Mouse (Mus musculus): ENCODE measurements around the gene Unc5a.

Unc5a gene

DNA sequence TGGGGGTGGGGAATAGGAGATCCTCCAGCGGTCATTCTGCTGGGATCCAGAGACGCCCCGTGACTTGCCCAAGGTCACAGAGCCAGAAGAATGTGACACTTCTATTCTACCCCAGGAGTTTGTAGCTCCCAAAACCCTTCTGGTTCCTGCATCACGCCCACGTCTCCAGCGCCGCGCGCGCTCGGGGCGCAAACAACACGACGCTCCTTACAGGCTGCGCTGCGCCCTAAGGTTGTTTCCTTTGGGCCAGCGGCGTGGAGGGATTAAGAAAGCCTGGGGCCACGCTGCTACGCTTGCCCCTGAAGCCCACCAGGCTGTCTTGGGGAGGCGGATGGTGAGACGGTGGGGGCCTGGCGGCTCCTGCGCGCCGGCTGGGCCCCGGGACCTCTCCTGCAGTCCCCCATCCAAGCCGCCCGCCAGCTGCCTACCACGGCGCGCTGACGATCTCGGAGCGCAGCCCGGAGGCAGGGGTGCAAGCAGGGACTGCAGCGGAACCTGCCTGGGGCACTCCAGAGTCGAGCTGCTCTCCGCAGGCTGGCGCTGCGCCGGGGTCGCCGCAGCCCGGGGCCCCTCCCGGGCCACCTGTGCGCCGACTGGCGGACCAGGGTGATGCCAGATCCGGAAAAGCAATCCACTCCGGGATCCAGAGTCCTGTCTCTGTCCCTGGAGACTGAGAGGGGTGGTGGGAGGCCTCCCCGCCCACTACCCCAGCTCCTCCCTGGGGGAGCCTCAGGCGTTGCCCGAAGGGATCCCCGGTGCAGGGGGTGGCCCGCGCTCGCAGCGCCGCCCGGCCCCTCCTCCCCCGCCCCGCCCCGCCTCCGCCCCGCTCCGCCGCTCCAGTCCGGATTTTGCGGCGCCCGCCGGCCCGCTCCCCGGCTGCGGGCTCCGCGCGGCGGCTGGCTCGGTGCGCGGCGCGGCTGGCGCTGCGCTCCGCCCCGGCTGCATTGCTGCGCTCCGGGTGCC lies at the start of gene Unc5a:
TSS of gene Unc5a (plus strand) at position 881 of the 963 bp plus-strand sequence.
- no peak for DNase-seq (ENCODE audit: extremely low read depth, low read depth, low spot score)

DNA sequence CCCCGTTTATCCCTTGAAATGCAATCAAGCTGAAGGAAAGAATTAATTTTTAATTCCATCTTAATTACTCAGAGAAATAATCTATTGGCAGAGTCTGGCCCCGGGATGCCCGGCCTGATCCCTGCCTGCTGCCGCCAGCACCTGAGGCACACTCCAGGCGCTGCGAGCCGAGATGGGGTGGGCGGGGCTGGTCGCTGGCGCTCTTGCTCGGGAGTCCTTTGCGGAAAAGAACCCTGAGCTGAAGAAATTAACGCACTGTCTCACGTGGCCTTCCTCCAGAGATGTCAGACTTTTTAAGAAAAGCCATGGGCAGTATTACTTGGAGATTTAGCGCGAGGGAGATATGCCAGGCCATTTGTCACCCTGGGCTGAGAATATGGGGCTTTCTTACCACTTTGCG lies 37.2 kb upstream of the Unc5a start:
- no peak for DNase-seq (ENCODE audit: extremely low read depth, low read depth, low spot score)

DNA sequence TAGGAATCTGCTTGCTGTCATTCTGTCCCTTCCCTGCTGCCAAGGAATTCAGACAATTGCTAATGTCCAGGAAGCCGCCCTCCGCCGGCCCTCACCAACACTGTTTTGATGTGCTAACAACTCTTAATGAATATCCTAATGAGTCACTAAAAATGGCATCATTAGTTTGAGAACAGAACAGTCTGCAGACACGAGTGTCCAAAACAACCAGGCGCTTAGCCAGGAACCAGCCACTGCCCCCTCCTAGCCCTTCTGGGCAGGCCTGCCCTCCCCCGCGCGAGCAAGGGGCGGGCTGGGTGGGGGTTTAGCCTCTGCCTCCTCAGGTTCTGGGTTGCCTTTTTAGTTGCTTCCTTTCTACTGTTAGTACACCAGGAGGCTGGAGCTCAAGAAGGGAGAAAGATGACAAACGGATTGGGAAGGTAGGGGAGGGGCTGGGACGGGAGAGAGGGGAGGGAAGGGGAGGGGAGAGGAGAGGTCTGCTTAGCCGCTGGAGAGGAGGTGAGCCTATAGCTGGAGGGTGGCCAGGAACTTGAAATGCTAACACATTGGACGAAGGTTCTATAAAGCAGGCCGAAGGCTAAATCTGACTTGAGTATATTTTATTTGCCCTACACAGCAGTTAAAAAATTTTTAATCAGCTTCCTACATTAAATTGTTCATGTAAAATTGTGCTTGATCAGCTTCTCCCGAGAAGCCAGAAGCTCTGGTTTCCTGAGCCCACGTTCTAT lies 36.2 kb upstream of the Unc5a start:
- no peak for DNase-seq (ENCODE audit: extremely low read depth, low read depth, low spot score)

DNA sequence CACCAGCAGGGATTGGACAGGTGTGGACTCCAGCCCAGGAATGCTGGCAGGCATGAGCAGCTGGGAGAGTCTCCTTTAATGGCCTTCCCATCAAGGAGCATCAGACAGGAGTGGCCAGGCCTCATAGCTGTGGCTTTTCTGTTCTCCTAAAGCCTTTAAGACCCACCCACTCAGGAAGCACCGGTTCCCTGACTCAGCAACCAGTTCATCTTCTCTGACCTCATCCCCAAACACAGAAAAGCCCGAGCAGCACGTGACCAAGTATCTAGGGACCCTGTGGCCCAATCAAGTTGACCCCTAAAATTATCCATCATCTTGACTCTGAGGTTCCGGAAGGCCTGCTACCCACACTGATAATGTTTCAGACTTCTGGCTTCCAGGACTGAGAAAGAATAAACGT lies 32.6 kb upstream of the Unc5a start:
- DNase-seq (ENCODE audit: extremely low read depth, low read depth, low spot score): no peak

DNA sequence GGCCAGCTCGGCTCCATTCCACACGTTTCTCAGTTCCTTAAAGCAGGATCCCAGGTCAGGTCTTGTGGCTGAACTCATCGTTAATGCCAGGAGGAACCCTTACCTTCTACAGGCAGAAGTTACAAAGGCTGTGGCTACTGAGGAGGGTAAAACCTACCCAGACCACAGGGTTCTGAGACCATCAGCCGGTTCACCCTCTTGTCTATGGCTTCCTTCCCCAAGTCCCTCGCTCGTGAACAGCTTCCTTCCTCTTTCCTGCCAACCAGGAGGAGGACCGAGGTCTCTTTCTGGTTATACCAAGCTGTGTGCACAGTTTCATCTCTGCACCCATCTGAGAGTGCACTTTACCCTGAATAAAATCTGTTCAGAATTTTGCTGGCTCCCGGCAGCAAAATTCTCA lies 30.3 kb upstream of the Unc5a start:
- DNase-seq (ENCODE audit: extremely low read depth, low read depth, low spot score): no peak

DNA sequence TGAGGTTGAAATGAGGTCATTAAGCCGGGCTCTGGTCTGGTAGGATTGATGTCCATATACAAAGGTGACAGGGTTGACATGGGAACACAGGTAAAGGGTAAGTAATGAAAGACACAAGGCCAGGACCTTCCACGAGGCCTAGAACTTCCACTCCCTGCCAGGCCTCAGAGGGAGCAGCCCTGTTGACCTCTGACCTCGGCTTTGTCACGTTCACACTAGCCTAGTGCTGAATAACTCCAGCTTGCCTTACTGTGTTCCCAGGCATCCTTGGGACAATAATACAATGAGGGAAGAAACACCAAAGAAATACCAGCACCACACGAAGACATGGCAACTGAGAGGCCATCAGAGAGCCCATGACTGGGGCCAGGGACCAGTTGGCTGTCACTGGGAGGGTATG lies 29.5 kb upstream of the Unc5a start:
- no peak for DNase-seq (ENCODE audit: extremely low read depth, low read depth, low spot score)

DNA sequence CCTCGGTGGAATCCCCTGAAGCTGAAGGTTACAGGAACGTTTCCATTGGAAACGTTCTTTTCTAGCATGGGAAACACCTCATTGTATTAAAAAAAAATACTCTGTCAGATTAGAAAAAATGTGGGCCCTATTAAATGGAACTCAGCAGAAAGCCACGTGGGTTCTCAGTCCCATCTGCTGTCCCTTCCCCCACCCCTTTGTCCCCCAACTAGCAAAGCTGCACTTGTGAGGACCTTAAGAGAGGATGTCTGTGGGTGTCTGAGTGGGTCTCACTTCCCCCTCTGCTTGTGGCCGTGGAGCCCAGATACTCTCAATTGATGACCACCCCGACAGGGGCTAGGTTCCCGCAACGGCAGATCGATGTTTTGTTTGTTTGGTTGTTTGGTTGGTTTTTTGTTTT lies 27.5 kb upstream of the Unc5a start:
- DNase-seq (ENCODE audit: extremely low read depth, low read depth, low spot score): no peak

DNA sequence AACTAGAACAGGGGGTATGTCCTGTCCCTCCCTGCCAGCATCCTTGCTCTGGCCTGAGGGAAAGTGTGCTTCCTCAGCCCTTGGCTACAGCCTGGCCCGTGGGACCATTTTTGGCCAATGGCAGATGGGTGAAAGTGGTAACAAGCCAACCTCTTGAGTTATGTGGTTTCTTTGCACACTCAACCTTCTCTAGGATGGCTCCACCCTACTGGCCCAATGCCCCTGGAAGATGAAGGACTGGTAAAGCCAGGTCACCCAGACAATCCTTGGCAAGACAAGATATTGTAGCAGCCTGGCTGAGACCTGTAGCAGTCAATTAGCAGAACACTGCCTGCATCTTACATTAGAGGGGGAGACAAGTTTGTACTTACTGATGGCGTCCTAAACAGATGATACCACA lies 25.5 kb upstream of the Unc5a start:
- DNase-seq (ENCODE audit: extremely low read depth, low read depth, low spot score): no peak

DNA sequence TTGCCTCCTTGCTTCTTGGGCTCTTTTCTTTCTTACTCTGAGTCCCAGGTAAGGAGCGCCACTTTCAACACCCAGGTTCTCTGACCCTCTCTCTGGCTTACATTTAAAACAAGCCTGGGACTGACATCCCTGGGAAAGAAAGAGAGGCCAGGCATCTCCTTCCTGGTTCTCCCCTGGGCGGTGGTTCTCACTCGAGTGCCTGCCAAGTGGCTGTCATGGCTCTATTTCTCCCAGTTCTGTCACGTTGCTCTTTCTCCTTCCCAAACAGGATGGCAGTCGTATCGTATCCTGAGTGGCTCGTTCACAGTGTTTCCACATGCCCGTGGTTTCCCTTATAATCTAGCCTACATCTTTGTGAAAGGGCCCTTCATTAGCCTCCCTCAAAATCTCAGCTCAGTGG lies 23.7 kb upstream of the Unc5a start:
- DNase-seq (ENCODE audit: extremely low read depth, low read depth, low spot score): no peak

DNA sequence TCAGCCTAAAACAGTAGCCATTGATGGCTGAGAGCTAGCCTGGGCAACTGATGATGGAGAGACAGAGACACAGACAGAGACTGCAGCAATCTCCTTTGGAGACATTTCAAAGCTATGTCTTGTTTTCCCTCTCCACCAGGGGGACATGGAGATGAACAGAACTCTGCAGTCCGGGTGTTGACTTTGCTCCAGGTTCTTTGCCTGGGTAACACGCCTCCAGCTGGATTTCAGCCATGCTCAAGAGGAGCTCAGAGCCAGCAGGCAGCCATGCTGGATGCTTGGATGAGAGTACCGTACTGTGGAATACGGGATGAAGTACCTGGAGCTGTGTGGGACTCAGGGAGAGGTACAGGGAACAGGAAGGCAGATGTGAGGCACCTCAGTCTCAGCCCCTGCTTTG lies 22.6 kb upstream of the Unc5a start:
- DNase-seq (ENCODE audit: extremely low read depth, low read depth, low spot score): no peak

DNA sequence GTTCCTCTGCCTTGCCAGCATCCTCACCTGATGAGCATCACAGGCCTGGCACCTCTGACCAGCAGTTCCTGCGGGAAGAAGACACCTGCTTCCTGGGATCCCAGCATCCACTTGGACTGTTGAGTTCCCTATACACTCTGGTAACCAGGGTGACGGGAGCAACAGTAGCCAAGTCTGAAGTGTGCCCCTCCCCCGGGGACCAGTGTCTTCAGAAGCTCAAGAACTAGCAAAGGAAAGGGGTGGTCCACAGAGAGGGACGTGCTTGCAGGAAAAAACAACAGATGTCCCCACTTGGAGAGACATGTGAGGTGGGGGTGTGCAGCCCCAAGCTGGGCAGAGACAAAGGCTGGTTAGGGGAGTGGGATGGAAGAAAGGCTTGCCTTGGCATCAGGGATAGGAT lies 19.1 kb upstream of the Unc5a start:
- DNase-seq (ENCODE audit: extremely low read depth, low read depth, low spot score): no peak

DNA sequence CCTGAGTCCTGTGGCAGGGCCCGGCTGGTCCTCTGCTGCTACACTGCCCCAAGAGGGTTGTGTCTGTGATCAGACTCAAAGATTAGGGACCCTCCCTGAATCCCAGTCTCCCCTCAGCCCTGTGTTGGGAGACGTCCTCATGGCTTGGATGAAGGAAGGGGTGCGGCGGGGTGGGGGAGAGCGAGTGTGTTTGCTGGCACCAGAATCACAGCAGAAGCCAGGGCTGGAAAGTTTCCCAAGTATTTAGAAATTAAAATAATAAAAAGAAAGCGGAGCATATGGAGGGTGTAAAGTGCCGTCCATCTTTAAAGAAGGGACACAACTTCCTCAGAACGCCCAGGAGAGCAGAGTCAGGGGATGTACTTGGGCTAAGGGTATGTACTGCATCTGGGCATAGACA lies 14.3 kb upstream of the Unc5a start:
- no peak for DNase-seq (ENCODE audit: extremely low read depth, low read depth, low spot score)

DNA sequence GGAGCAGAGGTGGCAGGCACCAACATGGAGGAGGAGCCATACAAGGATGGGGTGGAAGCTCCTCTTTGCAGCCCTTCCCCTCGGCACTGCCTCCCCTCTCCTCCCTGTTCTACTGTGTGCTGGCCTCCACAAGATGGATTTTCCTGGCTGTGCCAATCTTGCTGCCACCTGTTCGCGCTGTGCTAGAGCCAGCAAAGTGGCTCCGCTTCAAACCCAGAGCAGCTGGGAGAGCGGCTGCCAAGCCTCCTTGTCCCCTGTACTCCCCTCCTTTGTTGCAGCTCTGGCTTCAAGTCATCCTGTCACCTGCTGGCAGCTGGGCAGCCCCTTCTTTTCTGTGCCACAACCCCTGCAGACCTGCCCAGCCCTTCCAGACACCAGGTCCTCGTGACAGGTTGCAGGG lies 13.0 kb upstream of the Unc5a start:
- DNase-seq (ENCODE audit: extremely low read depth, low read depth, low spot score): no peak

DNA sequence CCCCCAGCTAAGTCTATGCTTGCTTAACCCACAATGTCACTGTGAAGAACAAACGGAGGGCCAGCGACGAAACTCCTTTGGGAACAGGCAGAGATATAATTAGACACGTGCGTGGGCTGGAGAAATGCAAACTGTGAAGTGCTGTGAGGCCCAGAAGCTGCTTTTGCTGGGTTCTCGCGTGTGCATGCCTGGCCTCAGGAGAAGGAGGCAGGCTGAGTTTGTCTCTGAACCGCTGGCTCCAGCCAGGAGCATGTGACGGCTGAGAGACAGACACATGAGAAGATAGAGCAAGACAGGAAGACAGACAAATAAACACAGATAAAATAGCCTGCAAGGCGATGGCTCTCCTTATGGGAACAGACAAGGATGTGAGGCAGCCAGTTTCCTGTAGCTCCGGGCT lies 11.3 kb upstream of the Unc5a start:
- no peak for DNase-seq (ENCODE audit: extremely low read depth, low read depth, low spot score)

DNA sequence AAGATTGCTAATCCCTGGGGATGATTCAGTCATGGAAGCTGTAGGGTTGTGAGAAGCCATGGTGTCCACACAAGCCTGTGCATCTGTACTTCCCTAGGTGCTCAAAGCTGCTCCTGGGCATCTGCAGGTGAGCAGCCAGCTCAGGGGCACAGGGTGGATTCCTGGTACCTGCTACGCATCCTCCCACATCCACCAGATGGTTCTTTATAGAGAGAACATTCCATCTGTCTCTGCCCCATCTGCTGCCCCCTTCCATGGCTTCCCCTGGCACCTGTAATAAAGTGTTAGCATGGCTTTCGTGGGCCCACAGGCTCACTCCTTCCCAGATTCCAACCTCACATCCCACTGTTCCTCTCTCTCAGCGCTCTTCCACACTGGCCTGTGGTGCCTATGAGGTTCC lies 10.7 kb upstream of the Unc5a start:
- no peak for DNase-seq (ENCODE audit: extremely low read depth, low read depth, low spot score)

DNA sequence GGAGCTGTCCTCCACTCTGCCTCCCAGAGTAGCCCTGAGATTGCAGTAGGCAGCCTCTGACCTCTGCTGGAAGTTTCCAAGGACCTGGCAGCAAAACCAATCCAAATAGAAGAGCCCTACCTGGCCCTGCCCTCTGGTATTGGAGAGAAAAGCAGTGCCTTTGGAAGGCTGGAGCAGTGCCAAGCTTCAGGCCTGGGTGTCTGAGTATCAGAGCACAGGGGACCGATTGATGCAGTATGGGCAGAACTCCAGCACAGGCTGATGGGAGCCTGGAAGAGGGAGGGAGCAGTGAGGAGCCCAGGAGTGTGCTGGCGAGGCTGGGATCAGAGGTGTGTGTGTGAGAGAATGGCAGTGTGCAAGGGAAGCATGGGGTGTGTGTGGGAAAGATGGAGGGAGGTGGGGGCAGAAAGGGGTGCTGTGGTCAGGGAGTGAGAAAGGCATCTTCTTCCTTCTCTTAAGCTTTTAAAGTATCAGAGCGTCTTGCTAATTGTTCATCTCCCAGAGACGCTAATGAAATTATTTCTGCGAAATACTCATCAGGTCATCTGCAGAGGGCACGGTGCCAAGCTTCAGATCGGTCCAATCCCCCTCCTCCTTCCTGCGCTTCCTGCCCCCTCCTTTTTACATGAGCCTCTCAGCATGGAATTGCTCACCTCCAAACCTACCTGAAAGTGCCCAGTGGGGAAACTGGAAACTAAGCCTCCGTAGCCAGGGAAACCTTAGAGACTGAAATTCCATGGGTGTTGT lies 4.6 kb upstream of the Unc5a start:
- DNase-seq (ENCODE audit: extremely low read depth, low read depth, low spot score): no peak

DNA sequence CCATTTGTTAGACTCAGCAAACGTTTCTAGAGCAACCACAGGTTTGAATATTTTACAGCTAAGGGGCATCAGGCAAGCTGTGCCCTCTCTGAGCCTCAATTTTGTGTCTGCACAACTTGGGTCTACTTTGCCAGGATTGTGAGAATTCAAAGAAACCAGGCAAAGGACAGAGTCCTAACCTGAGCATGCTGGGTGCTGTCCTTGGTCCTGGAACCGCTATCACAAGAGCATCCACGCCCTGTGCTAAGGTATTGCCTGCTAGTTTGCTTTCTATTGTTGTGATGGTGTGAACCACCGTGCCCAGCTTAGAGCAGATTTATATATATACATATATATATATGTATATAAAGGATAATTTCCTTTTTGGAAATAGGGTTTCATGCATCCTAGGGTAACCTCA lies 3.9 kb upstream of the Unc5a start:
- DNase-seq (ENCODE audit: extremely low read depth, low read depth, low spot score): no peak

DNA sequence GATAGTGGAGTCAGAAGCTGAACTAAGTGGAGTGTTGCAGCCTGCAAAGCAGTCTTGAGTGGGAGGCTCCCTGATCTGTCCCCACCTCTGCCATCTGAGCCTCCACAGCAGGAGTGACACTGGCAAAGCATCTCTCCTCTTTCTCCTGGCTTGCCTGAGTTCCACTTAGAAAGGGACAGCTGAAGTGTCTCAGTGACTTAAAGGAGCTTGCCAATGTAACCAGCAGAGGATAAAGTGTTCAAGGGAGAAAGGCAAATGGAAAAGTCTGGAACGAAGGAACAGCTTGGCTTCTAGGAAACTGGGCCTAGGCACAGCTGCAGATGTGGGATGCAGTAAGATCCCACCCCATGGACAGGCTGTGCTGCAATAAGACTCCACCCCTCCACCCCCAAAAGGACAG lies 2.8 kb upstream of the Unc5a start:
- no peak for DNase-seq (ENCODE audit: extremely low read depth, low read depth, low spot score)

DNA sequence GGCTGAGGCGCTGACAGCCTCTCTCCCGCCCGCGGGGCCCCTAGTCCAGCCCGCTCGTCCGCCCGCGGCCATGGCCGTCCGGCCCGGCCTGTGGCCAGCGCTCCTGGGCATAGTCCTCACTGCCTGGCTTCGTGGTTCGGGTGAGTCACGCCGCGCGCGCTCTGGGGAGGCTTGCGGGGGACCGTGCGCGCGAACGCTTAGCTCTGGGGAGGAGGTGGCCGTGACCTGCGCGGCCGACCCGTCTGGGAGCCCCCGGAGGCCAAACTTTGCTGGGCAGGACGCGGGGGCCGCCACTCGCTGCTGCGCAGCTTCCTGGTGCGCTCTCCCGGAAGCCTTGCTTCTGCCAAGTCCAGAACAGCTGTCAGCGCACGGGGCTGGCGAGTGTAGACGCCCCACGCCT lies 381 bp downstream of the Unc5a start:
- DNase-seq (ENCODE audit: extremely low read depth, low read depth, low spot score): no peak

DNA sequence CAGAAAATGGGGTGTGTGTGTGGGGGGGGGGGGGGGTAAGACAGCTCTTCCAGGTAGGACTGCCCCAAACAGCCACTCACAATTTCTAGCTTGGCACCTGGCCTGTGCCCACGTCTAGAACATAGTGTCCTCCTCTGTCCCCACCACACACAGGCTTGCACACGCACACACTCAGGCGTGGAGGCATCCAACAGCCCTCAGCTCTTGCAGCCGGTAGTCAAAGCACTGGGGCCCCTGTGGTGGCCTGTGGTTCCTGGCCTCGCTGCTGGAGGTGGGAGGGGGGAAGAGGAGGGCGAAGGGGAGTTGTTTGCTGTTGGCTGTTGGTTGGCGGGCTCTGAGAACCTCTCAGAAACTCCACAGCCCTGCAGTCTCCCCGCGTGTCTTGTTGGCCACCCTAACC lies 920 bp downstream of the Unc5a start:
- DNase-seq (ENCODE audit: extremely low read depth, low read depth, low spot score): no peak

DNA sequence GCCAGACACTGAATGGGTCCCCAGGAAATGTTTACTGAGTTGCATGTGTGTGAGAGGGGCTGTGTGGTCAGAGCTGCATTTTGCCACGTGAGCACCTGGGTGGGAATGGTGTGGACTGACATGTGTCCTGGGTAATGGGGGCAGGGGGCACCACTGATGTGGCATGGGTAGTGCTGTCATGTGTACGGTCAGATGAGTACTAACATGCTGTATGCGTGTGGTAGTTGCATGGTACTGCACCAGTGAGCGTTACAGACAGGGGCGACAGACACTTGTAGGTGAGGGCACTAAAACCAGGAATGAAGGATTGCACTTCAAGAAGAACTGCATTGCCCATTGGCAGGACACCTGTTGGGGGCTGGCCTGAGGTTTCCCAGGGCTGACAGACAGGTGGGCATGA lies 2.0 kb downstream of the Unc5a start:
- DNase-seq (ENCODE audit: extremely low read depth, low read depth, low spot score): no peak

DNA sequence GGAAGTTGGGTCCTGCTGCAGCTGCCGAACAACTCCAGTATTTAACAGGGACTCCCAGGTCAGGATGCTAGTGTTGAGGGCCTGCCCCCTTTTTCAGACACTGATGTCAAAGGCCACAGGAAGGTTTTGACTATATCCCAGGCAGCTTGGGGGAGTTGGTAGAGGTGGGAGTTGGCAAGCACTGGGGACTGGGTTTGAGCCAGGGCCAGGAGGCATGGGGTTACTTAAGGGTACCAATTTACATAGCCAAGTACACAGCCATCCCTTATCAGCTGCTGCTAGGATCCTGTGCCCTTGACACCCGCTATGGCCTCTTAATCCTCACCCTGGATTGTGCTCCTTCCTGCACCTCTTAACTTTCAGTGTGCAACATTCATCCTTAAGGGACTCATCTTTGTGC lies 5.5 kb downstream of the Unc5a start:
- no peak for DNase-seq (ENCODE audit: extremely low read depth, low read depth, low spot score)
